Mouse (Mus musculus) lung, embryonic 16.5 days (tissue): ENCODE results near the gene Trit1. TPM values are rescaled to one million over a fixed set of nuclear protein-coding genes. Genes with fewer than 3 reads are reported as not detected.

Experiments
- ATAC-seq: fragments of 200-750 bp; cut with Nextera tagmentation; 2 replicates; pipeline ENCODE4 v1.8.0; 2017; ENCODE audit warnings: low read depth, mild to moderate bottlenecking, moderate library complexity
- H3K27ac ChIP-seq: fragments of 300-500 bp; sonication (generic); 2 replicates; pipeline ENCODE4 v1.5.1; 2014; ENCODE audit warnings: mild to moderate bottlenecking, control low read depth, low read length
- H3K27me3 ChIP-seq: fragments of 300-500 bp; sonication (generic); 2 replicates; pipeline ENCODE4 v1.6.1; 2014; ENCODE audit warnings: low read depth, low read length, mixed read lengths; ENCODE audit not compliant: control insufficient read depth, insufficient read depth
- H3K36me3 ChIP-seq: fragments of 300-500 bp; sonication (generic); 2 replicates; pipeline ENCODE4 v1.6.1; 2014; ENCODE audit warnings: low read length; ENCODE audit not compliant: control insufficient read depth, insufficient read depth
- H3K4me1 ChIP-seq: fragments of 300-500 bp; sonication (generic); replicated peaks from 2 replicates; pipeline ENCODE4 v1.6.1; 2014; ENCODE audit warnings: low read length, mixed read lengths; ENCODE audit not compliant: control insufficient read depth, insufficient read depth
- H3K4me2 ChIP-seq: fragments of 300-500 bp; sonication (generic); 2 replicates; pipeline ENCODE4 v1.6.1; 2014; ENCODE audit warnings: low read depth, low read length, control low read depth
- H3K4me3 ChIP-seq: fragments of 300-500 bp; sonication (generic); 2 replicates; pipeline ENCODE4 v1.5.1; 2014; ENCODE audit warnings: mild to moderate bottlenecking, low read length, control low read depth
- H3K9ac ChIP-seq: fragments of 300-500 bp; sonication (generic); 2 replicates; pipeline ENCODE4 v1.6.1; 2014; ENCODE audit warnings: low read length, control low read depth
- H3K9me3 ChIP-seq: fragments of 300-500 bp; sonication (generic); 2 replicates; pipeline ENCODE4 v1.6.1; 2016; ENCODE audit warnings: low read length; ENCODE audit not compliant: control insufficient read depth
- WGBS: fragments of 180-500 bp; shearing (Covaris S2); extraction: QIAGEN DNeasy Blood & Tissue Kit; methylation state at CpG from one replicate; pipeline ENCODE4 v1.1.7; 2014; 5-methylcytosine and 5-hydroxymethylcytosine counted together
- polyA plus RNA-seq: library from polyadenylated mRNA; unstranded; fragments of >200 nt; fragmentation: Nextera tagmentation; extraction: Ambion mirVana; gene quantifications from 2 replicates; pipeline ENCODE4 v1.2.1, GENCODE M21; 2015

Trit1 gene
- polyA plus RNA-seq, 1 experiment from 2014 or later: 17.4 TPM

- H3K4me2 ChIP-seq: no peak overlapping the region
- H3K27ac ChIP-seq: no peak overlapping the region
- no peaks in the 10 kb centered on the region for H3K27me3 ChIP-seq
- peaks cover 9% of the 10 kb centered on the region; the same call in 1 of the 2 replicates for H3K36me3 ChIP-seq
- no peak overlapping the region for H3K9ac ChIP-seq
- no peaks in the 10 kb centered on the region for H3K4me1 ChIP-seq
- no peaks in the 10 kb centered on the region for H3K9me3 ChIP-seq
- ATAC-seq: no peak
- WGBS: 82% methylated on average over 4 of the region's 4 CpGs
- no peak overlapping the region for H3K4me3 ChIP-seq
Measured at GRCm38 (mm10) chr4:123026597-123026996, 10.2 kb downstream of the Trit1 start.

GRCm38 (mm10) chr4:123034841-123035240 lies 18.4 kb downstream of the Trit1 start:
- H3K4me1 ChIP-seq: peaks cover 4% of the 10 kb centered on the region
- 85% methylated on average over 2 of the region's 2 CpGs for WGBS
- no peak overlapping the region for H3K9ac ChIP-seq
- H3K4me3 ChIP-seq: no peak overlapping the region
- peaks cover 5% of the 10 kb centered on the region; the same call in 1 of the 2 replicates for H3K36me3 ChIP-seq
- no peak overlapping the region for H3K4me2 ChIP-seq
- no peaks in the 10 kb centered on the region for H3K9me3 ChIP-seq
- H3K27ac ChIP-seq: no peak overlapping the region
- ATAC-seq: no peak
- H3K27me3 ChIP-seq: no peaks in the 10 kb centered on the region

GRCm38 (mm10) chr4:123035636-123036035 lies 19.2 kb downstream of the Trit1 start:
- Histone ChIP-seq H3K9ac (no peak overlapping the region), H3K4me3 (no peak overlapping the region), H3K4me2 (no peak overlapping the region), H3K36me3 (peaks cover 8% of the 10 kb centered on the region; the same call in 1 of the 2 replicates), H3K27ac (no peak overlapping the region), H3K27me3 (no peaks in the 10 kb centered on the region), H3K9me3 (no peaks in the 10 kb centered on the region), H3K4me1 (peaks cover 4% of the 10 kb centered on the region)
- ATAC-seq: no peak
- WGBS: 85% methylated on average over 2 of the region's 2 CpGs

GRCm38 (mm10) chr4:123036710-123037109 lies 20.3 kb downstream of the Trit1 start:
- Histone ChIP-seq H3K9me3 (no peaks in the 10 kb centered on the region), H3K36me3 (peaks cover 5% of the 10 kb centered on the region; the same call in 1 of the 2 replicates), H3K9ac (no peak overlapping the region), H3K4me1 (peaks cover 4% of the 10 kb centered on the region), H3K4me3 (no peak overlapping the region), H3K27me3 (no peaks in the 10 kb centered on the region), H3K27ac (no peak overlapping the region), H3K4me2 (no peak overlapping the region)
- peak; percentile 41; the same call in 1 of the 2 replicates for ATAC-seq
- WGBS: 45% methylated on average over 3 of the region's 3 CpGs

GRCm38 (mm10) chr4:123041131-123041530 lies 24.7 kb downstream of the Trit1 start:
- no peak for ATAC-seq
- peaks cover 3% of the 10 kb centered on the region; the same call in 1 of the 2 replicates for H3K36me3 ChIP-seq

GRCm38 (mm10) chr4:123043858-123044257 lies 27.5 kb downstream of the Trit1 start:
- H3K4me3 ChIP-seq: no peak overlapping the region
- peaks cover 8% of the 10 kb centered on the region; the same call in 1 of the 2 replicates for H3K4me1 ChIP-seq
- H3K9me3 ChIP-seq: no peaks in the 10 kb centered on the region
- H3K9ac ChIP-seq: no peak overlapping the region
- no peak for ATAC-seq
- H3K27ac ChIP-seq: no peak overlapping the region
- H3K36me3 ChIP-seq: peaks cover 3% of the 10 kb centered on the region; the same call in 1 of the 2 replicates
- H3K4me2 ChIP-seq: no peak overlapping the region
- no peaks in the 10 kb centered on the region for H3K27me3 ChIP-seq
- WGBS: 85% methylated on average over 1 of the region's 1 CpGs

More at GRCm38 (mm10) chr4:123041131-123041530, 24.7 kb downstream of the Trit1 start:
- Histone ChIP-seq H3K27me3 (no peaks in the 10 kb centered on the region), H3K4me1 (peaks cover 11% of the 10 kb centered on the region), H3K9ac (no peak overlapping the region), H3K9me3 (no peaks in the 10 kb centered on the region), H3K27ac (no peak overlapping the region), H3K4me3 (no peak overlapping the region), H3K4me2 (no peak overlapping the region)
- 87% methylated on average over 6 of the region's 6 CpGs for WGBS

GRCm38 (mm10) chr4:123044842-123045241 lies 28.4 kb downstream of the Trit1 start:
- H3K9ac ChIP-seq: no peak overlapping the region
- no peaks in the 10 kb centered on the region for H3K9me3 ChIP-seq
- peak overlapping the region; percentile 44 for H3K27ac ChIP-seq
- no peaks in the 10 kb centered on the region for H3K27me3 ChIP-seq
- H3K4me2 ChIP-seq: no peak overlapping the region
- peak; percentile 57 for ATAC-seq
- H3K4me3 ChIP-seq: no peak overlapping the region
- H3K4me1 ChIP-seq: peaks cover 11% of the 10 kb centered on the region
- WGBS: 60% methylated on average over 4 of the region's 4 CpGs
- H3K36me3 ChIP-seq: peaks cover 3% of the 10 kb centered on the region; the same call in 1 of the 2 replicates

GRCm38 (mm10) chr4:123046300-123046699 lies 29.9 kb downstream of the Trit1 start:
- Histone ChIP-seq H3K36me3 (no peaks in the 10 kb centered on the region), H3K9ac (no peak overlapping the region), H3K27me3 (no peaks in the 10 kb centered on the region), H3K4me1 (peaks cover 22% of the 10 kb centered on the region), H3K9me3 (no peaks in the 10 kb centered on the region), H3K4me2 (no peak overlapping the region), H3K4me3 (no peak overlapping the region), H3K27ac (no peak overlapping the region; the same call in 1 of the 2 replicates)
- no peak for ATAC-seq
- whole genome bisulfite sequencing: 61% methylated on average over 3 of the region's 3 CpGs

GRCm38 (mm10) chr4:123050681-123051211 lies 34.3 kb downstream of the Trit1 start:
- WGBS: 33% methylated on average over 5 of the region's 5 CpGs
- H3K27me3 ChIP-seq: no peaks in the 10 kb centered on the region
- no peaks in the 10 kb centered on the region for H3K9me3 ChIP-seq
- H3K4me2 ChIP-seq: no peak overlapping the region
- peaks cover 24% of the 10 kb centered on the region for H3K36me3 ChIP-seq
- H3K27ac ChIP-seq: peak overlapping the region; percentile 2; the same call in 1 of the 2 replicates
- ATAC-seq: peak; percentile 96
- H3K4me3 ChIP-seq: no peak overlapping the region
- peaks cover 22% of the 10 kb centered on the region for H3K4me1 ChIP-seq
- no peak overlapping the region for H3K9ac ChIP-seq
